Mouse (Mus musculus): ENCODE results near the gene Tigd2. TPM values are rescaled to one million over a fixed set of nuclear protein-coding genes. Genes with fewer than 3 reads are reported as not detected.

Gene Tigd2
- polyA plus RNA-seq, 1 experiment from 2014 or later: 12.1 TPM

GRCm38 (mm10) chr6:59233191-59233590 is 24.5 kb downstream of the Tigd2 start:
- ATAC-seq (ENCODE audit: low read depth): peak; percentile 17; the same call in 1 of the 2 replicates
- H3K4me1 ChIP-seq (replicated peaks; ENCODE audit: control insufficient read depth, insufficient read depth, low read length): no peaks in the 10 kb centered on the region
- H3K9ac ChIP-seq (ENCODE audit: low read length): no peak overlapping the region
- H3K4me2 ChIP-seq (ENCODE audit: low read depth, low read length): no peak overlapping the region
- H3K9me3 ChIP-seq (ENCODE audit: control insufficient read depth, low read length): no peaks in the 10 kb centered on the region
- no peaks in the 10 kb centered on the region for H3K27me3 ChIP-seq (ENCODE audit: control insufficient read depth, insufficient read depth, low read depth, low read length)
- H3K4me3 ChIP-seq (ENCODE audit: low read length): no peak overlapping the region
- no peak overlapping the region for H3K27ac ChIP-seq (ENCODE audit: low read length)
- no peaks in the 10 kb centered on the region for H3K36me3 ChIP-seq (ENCODE audit: control insufficient read depth, insufficient read depth, low read length)

GRCm38 (mm10) chr6:59233651-59234050 is 25.0 kb downstream of the Tigd2 start:
- Histone ChIP-seq H3K27ac (ENCODE audit: low read length) (0 out of 2 replicates have a peak overlapping the region, but pooled peaks have one; percentile 16), H3K36me3 (ENCODE audit: control insufficient read depth, insufficient read depth, low read length) (no peaks in the 10 kb centered on the region), H3K27me3 (ENCODE audit: control insufficient read depth, insufficient read depth, low read depth, low read length) (no peaks in the 10 kb centered on the region), H3K4me1 (replicated peaks; ENCODE audit: control insufficient read depth, insufficient read depth, low read length) (no peaks in the 10 kb centered on the region), H3K4me2 (ENCODE audit: low read depth, low read length) (no peak overlapping the region), H3K9me3 (ENCODE audit: control insufficient read depth, low read length) (no peaks in the 10 kb centered on the region), H3K9ac (ENCODE audit: low read length) (no peak overlapping the region), H3K4me3 (ENCODE audit: low read length) (no peak overlapping the region)
- no peak for ATAC-seq (ENCODE audit: low read depth)

GRCm38 (mm10) chr6:59249675-59250074 is 41.0 kb downstream of the Tigd2 start:
- no peaks in the 10 kb centered on the region for H3K4me1 ChIP-seq (replicated peaks; ENCODE audit: control insufficient read depth, insufficient read depth, low read length)
- H3K36me3 ChIP-seq (ENCODE audit: control insufficient read depth, insufficient read depth, low read length): no peaks in the 10 kb centered on the region
- no peak for ATAC-seq (ENCODE audit: low read depth)
- no peaks in the 10 kb centered on the region for H3K27me3 ChIP-seq (ENCODE audit: control insufficient read depth, insufficient read depth, low read depth, low read length)
- 18% methylated on average over 2 of the region's 2 CpGs for WGBS
- no peak overlapping the region for H3K9ac ChIP-seq (ENCODE audit: low read length)
- H3K27ac ChIP-seq (ENCODE audit: low read length): no peak overlapping the region
- no peaks in the 10 kb centered on the region for H3K9me3 ChIP-seq (ENCODE audit: control insufficient read depth, low read length)
- H3K4me3 ChIP-seq (ENCODE audit: low read length): no peak overlapping the region
- no peak overlapping the region for H3K4me2 ChIP-seq (ENCODE audit: low read depth, low read length)

- no peak overlapping the region for H3K27ac ChIP-seq (ENCODE audit: low read length)
- H3K9me3 ChIP-seq (ENCODE audit: control insufficient read depth, low read length): no peaks in the 10 kb centered on the region
- H3K4me3 ChIP-seq (ENCODE audit: low read length): no peak overlapping the region
- no peaks in the 10 kb centered on the region for H3K27me3 ChIP-seq (ENCODE audit: control insufficient read depth, insufficient read depth, low read depth, low read length)
- no peak overlapping the region for H3K9ac ChIP-seq (ENCODE audit: low read length)
- H3K36me3 ChIP-seq (ENCODE audit: control insufficient read depth, insufficient read depth, low read length): no peaks in the 10 kb centered on the region
- H3K4me1 ChIP-seq (replicated peaks; ENCODE audit: control insufficient read depth, insufficient read depth, low read length): no peaks in the 10 kb centered on the region
- ATAC-seq (ENCODE audit: low read depth): no peak
- H3K4me2 ChIP-seq (ENCODE audit: low read depth, low read length): no peak overlapping the region
Measured at GRCm38 (mm10) chr6:59250536-59250935, 41.9 kb downstream of the Tigd2 start.

GRCm38 (mm10) chr6:59255909-59256308 is 47.2 kb downstream of the Tigd2 start:
- WGBS: 59% methylated on average over 1 of the region's 1 CpGs
- no peak overlapping the region for H3K9ac ChIP-seq (ENCODE audit: low read length)
- no peak for ATAC-seq (ENCODE audit: low read depth)

More at GRCm38 (mm10) chr6:59255909-59256308, 47.2 kb downstream of the Tigd2 start:
- Histone ChIP-seq H3K27me3 (ENCODE audit: control insufficient read depth, insufficient read depth, low read depth, low read length) (no peaks in the 10 kb centered on the region), H3K4me1 (replicated peaks; ENCODE audit: control insufficient read depth, insufficient read depth, low read length) (no peaks in the 10 kb centered on the region), H3K9me3 (ENCODE audit: control insufficient read depth, low read length) (no peaks in the 10 kb centered on the region), H3K4me3 (ENCODE audit: low read length) (no peak overlapping the region), H3K4me2 (ENCODE audit: low read depth, low read length) (no peak overlapping the region), H3K36me3 (ENCODE audit: control insufficient read depth, insufficient read depth, low read length) (no peaks in the 10 kb centered on the region), H3K27ac (ENCODE audit: low read length) (no peak overlapping the region)

Other genes with a start within 250 kb of the Tigd2 start
- gene Fam13a, start 184.3 kb upstream of the Tigd2 start, polyA plus RNA-seq (2015; fragmentation: Nextera tagmentation; extraction: Ambion mirVana): 27.3 and 33.3 TPM in 2 replicates
- 7.7 and 8.4 TPM in 2 replicates for gene Gprin3, start 217.4 kb downstream of the Tigd2 start, polyA plus RNA-seq (2015; fragmentation: Nextera tagmentation; extraction: Ambion mirVana)